Mouse (Mus musculus): ENCODE data around the gene Pih1d1.

The Pih1d1 gene

GRCm38 (mm10) chr7:45126844-45127699 lies 27.0 kb upstream of the Pih1d1 start:
- no peak for DNase-seq (ENCODE audit: low spot score in 2 of 2)

- no peak for DNase-seq (ENCODE audit: low spot score in 2 of 2)
Observed at GRCm38 (mm10) chr7:45127700-45128224, 26.3 kb upstream of the Pih1d1 start.

- peak; percentile 97 to 99 for DNase-seq (ENCODE audit: low spot score in 2 of 2)
Observed at GRCm38 (mm10) chr7:45128624-45129246, 25.4 kb upstream of the Pih1d1 start, which contains the start of gene Rpl13a. Rpl13a (minus strand) TSS chr7:45128761.

- no peak for DNase-seq (ENCODE audit: low spot score in 2 of 2)
Observed at GRCm38 (mm10) chr7:45129318-45129717, 24.8 kb upstream of the Pih1d1 start.

GRCm38 (mm10) chr7:45129776-45130512 lies 24.2 kb upstream of the Pih1d1 start:
- DNase-seq (ENCODE audit: low spot score in 2 of 2): no peak

DNA sequence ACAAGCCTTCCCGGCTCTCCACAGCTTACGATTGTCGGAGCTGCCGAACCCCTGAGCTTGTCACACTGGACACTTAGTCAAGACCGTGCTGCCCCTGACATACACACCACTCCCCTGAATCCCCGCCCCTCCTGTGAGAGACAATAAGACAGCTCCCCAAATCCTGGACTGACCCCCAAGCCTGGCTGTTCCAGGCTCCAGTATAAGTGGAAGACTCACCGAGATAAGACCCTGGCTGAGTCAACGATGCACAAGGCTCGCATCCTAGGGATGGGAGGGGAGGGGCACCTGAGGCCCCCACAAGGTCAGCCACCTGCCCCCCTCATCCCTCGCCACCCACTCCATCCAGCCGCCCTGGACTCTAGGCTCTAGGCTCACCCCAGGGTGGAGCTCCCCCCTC lies 22.3 kb upstream of the Pih1d1 start:
- no peak for DNase-seq (ENCODE audit: low spot score in 2 of 2)

- no peak for DNase-seq (ENCODE audit: low spot score in 2 of 2)
Observed at GRCm38 (mm10) chr7:45133446-45134159, 20.5 kb upstream of the Pih1d1 start.

DNA sequence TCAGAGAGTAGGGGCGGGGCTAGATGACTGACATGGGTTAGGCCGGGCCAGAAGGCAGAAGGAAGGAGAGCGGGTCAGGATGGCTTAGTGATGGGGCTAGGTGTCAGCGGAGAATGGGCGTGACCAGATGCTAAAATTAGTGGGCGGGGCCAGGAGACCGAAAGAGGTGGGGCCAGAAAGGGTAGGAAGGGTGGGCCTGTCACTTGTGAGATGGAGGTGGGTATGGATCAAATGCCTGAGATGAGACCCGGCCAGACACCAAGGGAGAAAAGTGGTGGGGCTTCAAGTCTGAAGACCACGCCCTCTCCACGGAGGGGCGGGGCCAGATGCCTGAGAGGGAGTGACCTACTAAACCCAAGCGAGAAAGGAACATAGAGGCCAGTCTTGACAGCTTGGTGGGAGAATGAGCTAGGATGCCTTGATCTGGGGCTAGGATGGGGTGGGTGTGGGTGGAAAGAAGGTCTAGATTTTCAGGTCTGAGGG lies 19.5 kb upstream of the Pih1d1 start:
- DNase-seq (ENCODE audit: low spot score in 2 of 2): no peak

- DNase-seq (ENCODE audit: low spot score in 2 of 2): no peak
Observed at GRCm38 (mm10) chr7:45135370-45135769, 18.7 kb upstream of the Pih1d1 start.

DNA sequence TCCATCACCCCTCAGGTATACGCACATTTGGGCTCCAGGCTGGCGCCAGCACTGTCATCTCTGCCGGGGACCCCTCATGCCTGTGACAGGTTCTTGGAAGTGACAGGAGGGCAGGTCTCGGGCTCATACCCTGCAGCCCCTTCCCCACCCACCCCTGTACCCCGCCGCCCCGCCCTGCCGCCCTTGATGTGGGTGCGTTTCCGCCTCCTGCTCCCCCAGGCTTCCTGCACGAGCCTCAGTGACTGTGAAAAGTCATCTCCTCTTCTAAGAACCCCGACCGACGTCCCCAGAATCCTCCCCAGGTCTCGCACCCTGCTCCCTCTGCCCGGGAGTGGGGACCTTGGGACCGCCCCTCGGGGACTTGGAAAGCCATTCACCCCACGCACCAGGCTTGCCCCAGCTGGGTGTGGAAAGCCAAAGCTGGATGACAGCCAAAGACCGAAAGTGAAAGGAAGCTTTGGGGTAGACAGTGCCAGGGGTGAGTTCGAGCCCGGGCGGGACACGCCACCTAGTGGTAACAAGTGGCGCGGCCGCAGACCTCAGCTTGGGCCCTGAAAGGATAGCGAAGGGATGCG lies 18.0 kb upstream of the Pih1d1 start, which contains the start of the genes Gm45713 and Flt3l:
TSS of gene Gm45713 (minus strand) at position 239 of the 575 bp plus-strand sequence.
TSS of gene Flt3l (minus strand) at position 440 of the 575 bp plus-strand sequence.
- peak; percentile 87 to 94 for DNase-seq (ENCODE audit: low spot score in 2 of 2)

- no peak for DNase-seq (ENCODE audit: low spot score in 2 of 2)
Observed at GRCm38 (mm10) chr7:45137171-45138006, 16.7 kb upstream of the Pih1d1 start.

DNA sequence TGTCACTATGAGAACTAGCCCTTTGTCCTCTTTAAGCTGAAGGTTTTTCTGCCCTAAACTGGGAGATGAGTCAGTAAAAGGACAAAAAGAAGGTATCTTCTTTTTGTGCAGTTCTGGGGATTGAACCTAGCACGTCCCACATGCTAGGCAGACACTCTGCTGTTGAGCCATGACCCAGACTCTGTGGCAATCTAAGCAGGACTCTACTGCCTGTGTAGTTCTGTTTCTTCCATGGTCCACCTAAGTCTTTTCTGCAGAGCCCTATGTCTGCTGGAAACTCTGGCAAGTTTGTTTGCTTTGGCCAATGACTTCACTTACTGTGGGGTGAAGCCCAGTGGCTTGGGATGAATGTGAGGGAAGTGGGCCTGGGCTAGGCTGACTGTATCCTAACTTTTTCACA lies 15.7 kb upstream of the Pih1d1 start:
- no peak for DNase-seq (ENCODE audit: low spot score in 2 of 2)

DNA sequence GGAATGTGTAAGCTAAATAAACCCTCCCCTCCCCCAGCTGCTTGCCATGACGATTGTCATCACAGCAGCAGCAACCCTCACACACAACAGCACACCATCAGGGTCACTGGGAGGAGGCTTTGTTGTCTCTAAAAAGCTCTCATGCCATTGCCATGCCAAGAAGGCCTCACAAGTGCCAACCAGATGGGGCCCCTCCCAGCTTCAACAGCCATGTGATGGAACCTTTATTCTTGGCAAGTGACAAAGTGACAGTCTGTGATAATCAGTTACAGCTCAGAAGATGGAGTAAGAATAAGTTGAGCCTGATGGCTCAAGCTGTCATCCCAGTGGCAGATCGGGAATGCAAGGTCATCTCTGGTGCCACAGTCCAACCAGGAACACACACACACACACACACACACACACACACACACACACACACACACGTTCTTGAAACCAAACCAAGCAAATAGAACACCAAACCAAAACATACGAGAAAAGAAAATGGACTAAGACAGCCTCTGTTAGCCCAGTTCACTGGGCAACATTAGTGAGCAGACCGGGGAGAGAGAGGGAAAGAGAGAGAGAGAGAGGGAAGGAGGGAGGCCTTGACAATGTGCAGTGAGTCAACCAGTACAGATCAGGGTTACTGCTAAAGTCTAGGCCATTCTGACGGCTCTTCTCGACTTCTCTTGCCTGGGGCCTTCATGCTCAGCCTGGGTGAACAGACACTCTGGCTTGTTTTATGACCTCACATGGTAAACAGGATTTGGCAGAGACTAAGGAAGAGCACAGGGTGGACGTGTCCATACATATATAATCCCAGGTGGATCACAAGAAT lies 14.0 kb upstream of the Pih1d1 start:
- DNase-seq (ENCODE audit: low spot score in 2 of 2): no peak

DNA sequence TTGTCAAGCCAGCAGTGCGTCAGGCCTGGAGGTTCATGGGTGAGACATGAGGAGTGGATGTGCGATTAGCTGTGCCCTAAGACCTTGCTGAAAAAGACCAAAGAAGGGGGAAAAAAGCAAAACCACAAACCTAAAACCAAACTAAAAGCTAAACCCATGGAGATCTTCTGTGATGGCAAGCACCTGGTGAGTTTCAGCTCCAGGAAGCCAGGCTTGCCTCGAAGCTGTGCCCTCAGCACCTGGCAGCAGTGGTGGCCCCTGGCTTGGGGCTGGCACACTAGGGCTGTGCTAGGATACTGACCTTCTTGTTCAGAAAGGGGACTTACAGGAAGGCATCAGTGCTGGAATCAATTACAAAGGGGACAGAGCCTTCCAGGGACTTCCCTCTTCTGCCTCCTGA lies 12.8 kb upstream of the Pih1d1 start:
- DNase-seq (ENCODE audit: low spot score in 2 of 2): no peak

- DNase-seq (ENCODE audit: low spot score in 2 of 2): no peak
Observed at GRCm38 (mm10) chr7:45141914-45142313, 12.2 kb upstream of the Pih1d1 start.

DNA sequence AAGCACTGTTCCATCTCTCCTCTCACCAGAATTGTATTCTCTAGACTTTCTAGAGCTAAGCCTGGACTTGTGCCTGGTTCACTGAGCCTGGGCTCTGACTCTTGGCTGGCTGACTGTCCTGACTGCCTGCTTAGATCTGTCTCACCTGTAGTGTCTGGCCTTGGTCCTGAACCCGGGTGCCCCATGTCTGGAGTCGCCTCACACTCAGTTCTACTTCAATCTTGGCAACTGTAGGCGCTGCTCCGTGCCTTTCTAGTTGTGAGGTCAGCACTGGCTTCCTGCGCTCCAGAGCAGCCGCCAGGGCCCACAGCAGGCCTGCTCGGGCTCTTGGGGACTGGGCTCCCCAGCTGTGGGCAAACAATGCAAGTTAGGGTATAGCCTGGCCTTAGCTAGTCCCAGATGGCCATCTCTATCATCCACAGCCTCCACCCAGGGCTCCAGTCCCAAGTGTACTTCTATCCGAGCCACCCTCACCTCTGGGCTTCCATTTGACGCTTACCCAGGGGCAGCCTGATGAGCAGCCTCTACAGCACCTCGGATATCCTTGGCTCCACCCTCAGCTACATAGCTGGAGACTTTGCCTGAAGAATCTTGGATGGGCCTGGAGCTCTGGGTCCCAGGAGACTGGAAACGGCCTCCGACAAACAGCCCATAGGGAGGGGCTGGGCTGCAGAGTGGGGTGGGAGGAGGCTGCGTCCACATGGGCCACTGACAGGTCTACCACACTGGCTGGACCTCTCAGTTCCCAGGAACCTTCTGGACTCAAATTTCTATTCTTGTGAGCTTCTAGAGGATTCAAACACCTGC lies 9.5 kb upstream of the Pih1d1 start:
- no peak for DNase-seq (ENCODE audit: low spot score in 2 of 2)

DNA sequence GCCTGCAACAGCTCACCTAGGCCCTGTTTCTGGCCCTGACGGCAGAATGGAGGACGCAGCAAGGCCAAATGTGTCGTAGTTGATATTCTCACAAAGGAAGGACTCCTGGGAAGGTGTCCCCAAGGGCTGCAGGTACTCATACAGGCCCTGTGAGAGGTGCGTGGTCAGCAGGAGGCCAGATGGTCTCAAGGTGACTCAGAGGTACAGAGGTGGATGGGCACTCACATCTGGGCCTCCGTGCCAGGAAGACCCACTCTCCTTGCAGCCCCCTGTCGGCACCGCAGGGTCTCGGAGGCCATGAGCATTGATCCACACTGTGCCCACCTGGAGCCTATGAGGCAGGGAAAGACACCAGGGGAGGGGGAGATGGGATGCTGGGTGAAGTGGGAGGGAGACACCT lies 8.6 kb upstream of the Pih1d1 start:
- no peak for DNase-seq (ENCODE audit: low spot score in 2 of 2)

- DNase-seq (ENCODE audit: low spot score in 2 of 2): no peak
Observed at GRCm38 (mm10) chr7:45147267-45147666, 6.8 kb upstream of the Pih1d1 start.

Measured in urinary bladder, postnatal 4 days (tissue).